In the genomic region with DNA sequence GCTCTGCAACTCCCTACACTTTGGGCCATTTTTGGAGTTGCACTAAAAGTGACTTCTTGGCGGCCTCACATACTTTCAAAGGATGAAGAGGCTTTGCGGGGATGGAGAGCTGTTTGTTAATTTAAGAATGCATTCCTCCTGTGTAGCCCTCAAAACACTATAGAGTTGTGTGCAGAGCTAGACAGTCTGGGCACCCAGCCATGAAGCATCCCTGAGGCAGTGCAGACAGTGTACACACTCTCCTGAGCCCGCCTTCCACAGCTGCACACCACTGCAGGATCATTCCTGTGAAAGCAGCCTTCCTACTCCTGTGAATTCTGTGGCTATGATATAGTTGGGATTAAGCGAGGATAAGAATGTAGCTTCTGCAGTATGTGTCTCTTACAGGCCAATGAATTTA, we compare ENCODE assay signal across 8 mouse cellular contexts. TPM values are rescaled to one million over a fixed set of nuclear protein-coding genes. Genes with fewer than 3 reads are reported as not detected.
DNase-seq lines count a peak whose midpoint lies in the region; ATAC-seq lines count a peak whose summit lies in the region.
"Had no signal": no experiment of that assay in that cellular context is flagged by ENCODE, and none has a peak within 500 bp of the region (broad histone marks: within the 10 kb centered on the region; RNA-seq: fewer than 3 reads in every experiment).

No protein-coding gene starts in this region.

- no peak for ATAC-seq in kidney, embryonic 14.5 days (ENCODE audit: low FRiP score, low TSS enrichment)
- ATAC-seq in forebrain, embryonic 15.5 days (replicated peaks) = no peak
- no peak for ATAC-seq in midbrain, embryonic 14.5 days (ENCODE audit: low FRiP score, low TSS enrichment)
- no peak for ATAC-seq in megakaryocyte, adult 5-6 weeks (ENCODE audit: poor library complexity, severe bottlenecking)

- H3K9ac ChIP-seq in kidney, embryonic 14.5 days (ENCODE audit: low read depth, low read length) = no peak overlapping the region
- H3K9ac ChIP-seq in forebrain, embryonic 15.5 days (replicated peaks) = no peak overlapping the region
- H3K9ac ChIP-seq in midbrain, embryonic 14.5 days (replicated peaks; ENCODE audit: low read length) = peak overlapping the region; percentile 37; the same call in 1 of the 2 replicates
- H3K9ac ChIP-seq: liver, embryonic 15.5 days had no signal

- H3K9me3 ChIP-seq in kidney, embryonic 14.5 days (ENCODE audit: control insufficient read depth, low read length) = no peaks in the 10 kb centered on the region
- H3K9me3 ChIP-seq in forebrain, embryonic 15.5 days = no peaks in the 10 kb centered on the region
- no peaks in the 10 kb centered on the region for H3K9me3 ChIP-seq in midbrain, embryonic 14.5 days (ENCODE audit: control insufficient read depth, low read length)
- H3K9me3 ChIP-seq: liver, embryonic 15.5 days had no signal

- no peak overlapping the region for H3K27ac ChIP-seq in kidney, embryonic 14.5 days (ENCODE audit: low read depth, low read length)
- peak overlapping the region; percentile 27 for H3K27ac ChIP-seq in forebrain, embryonic 15.5 days (replicated peaks)
- no peak overlapping the region; the same call in 1 of the 2 replicates for H3K27ac ChIP-seq in midbrain, embryonic 14.5 days (replicated peaks; ENCODE audit: low read depth, low read length)
- H3K27ac ChIP-seq: liver, embryonic 15.5 days had no signal

- DNase-seq in kidney, adult 18-20 months = peak; percentile 18
- DNase-seq in cerebellum, adult 8-10 months = peak; percentile 28
- peak; percentile 70 for DNase-seq in midbrain, embryonic 14.5 days
- DNase-seq in spleen, postnatal 4 days (ENCODE audit: low spot score in 2 of 2) = no peak

- H3K36me3 ChIP-seq in kidney, embryonic 14.5 days (ENCODE audit: control insufficient read depth, insufficient read depth, low read length) = no peaks in the 10 kb centered on the region
- H3K36me3 ChIP-seq in forebrain, embryonic 15.5 days = no peaks in the 10 kb centered on the region
- no peaks in the 10 kb centered on the region for H3K36me3 ChIP-seq in midbrain, embryonic 14.5 days (ENCODE audit: control insufficient read depth, insufficient read depth, low read length)
- H3K36me3 ChIP-seq: liver, embryonic 15.5 days had no signal

- peaks cover 22% of the 10 kb centered on the region for H3K4me1 ChIP-seq in kidney, embryonic 14.5 days (ENCODE audit: control insufficient read depth, insufficient read depth, low read length)
- peaks cover 45% of the 10 kb centered on the region for H3K4me1 ChIP-seq in forebrain, embryonic 15.5 days
- H3K4me1 ChIP-seq in midbrain, embryonic 14.5 days (ENCODE audit: control insufficient read depth, insufficient read depth, low read length) = peaks cover 33% of the 10 kb centered on the region

- no peaks in the 10 kb centered on the region for H3K27me3 ChIP-seq in kidney, embryonic 14.5 days (ENCODE audit: control insufficient read depth, insufficient read depth, low read length)
- no peaks in the 10 kb centered on the region for H3K27me3 ChIP-seq in forebrain, embryonic 15.5 days
- no peaks in the 10 kb centered on the region for H3K27me3 ChIP-seq in midbrain, embryonic 14.5 days (ENCODE audit: control insufficient read depth, insufficient read depth, low read length)

- H3K4me2 ChIP-seq in kidney, embryonic 14.5 days (replicated peaks; ENCODE audit: low read depth, low read length) = no peak overlapping the region
- H3K4me2 ChIP-seq in forebrain, embryonic 15.5 days (replicated peaks) = no peak overlapping the region; the same call in 1 of the 2 replicates
- H3K4me2 ChIP-seq in midbrain, embryonic 14.5 days (ENCODE audit: low read length) = peak overlapping the region; percentile 83
- H3K4me2 ChIP-seq: liver, embryonic 15.5 days had no signal

- 59% methylated on average over 4 of the region's 4 CpGs for WGBS in kidney, embryonic 14.5 days
- WGBS in forebrain, embryonic 15.5 days = 34% methylated on average over 4 of the region's 4 CpGs
- WGBS in midbrain, embryonic 14.5 days = 32% methylated on average over 4 of the region's 4 CpGs

- no peak overlapping the region for H3K4me3 ChIP-seq in kidney, embryonic 14.5 days (ENCODE audit: low read length)
- 0 out of 2 replicates have a peak overlapping the region, but pooled peaks have one; percentile 2 for H3K4me3 ChIP-seq in forebrain, embryonic 15.5 days
- peak overlapping the region; percentile 13 for H3K4me3 ChIP-seq in midbrain, embryonic 14.5 days (replicated peaks; ENCODE audit: low read depth, low read length)
- H3K4me3 ChIP-seq: liver, embryonic 15.5 days had no signal

RNA-seq across cellular contexts. Expression of a gene that starts 4.9 kb away (rescaled TPM):
- 11.5 and 13.2 TPM in 2 replicates for polyA plus RNA-seq in kidney, embryonic 14.5 days (2014; fragmentation: Nextera tagmentation; extraction: Ambion mirVana)
- 29.2 and 31.0 TPM in 2 replicates for polyA plus RNA-seq in forebrain, embryonic 15.5 days (2015; fragmentation: Nextera tagmentation; extraction: Ambion mirVana)
- polyA plus RNA-seq in midbrain, embryonic 14.5 days (2014; fragmentation: Nextera tagmentation; extraction: Ambion mirVana) = 34.0 and 35.1 TPM in 2 replicates
- 16.3 and 19.1 TPM in 2 replicates for total RNA-seq in megakaryocyte, adult 5-6 weeks (2015)
- 17.9 and 20.4 TPM in 2 replicates for total RNA-seq in megakaryocyte, adult 5-6 weeks (2017)

Comparison
In these comparisons a context has a peak if more than half of its experiments do, and no peak if none do; other contexts are left out.
1. DNase-seq: peak in kidney, adult 18-20 months (single experiment), cerebellum, adult 8-10 months (single experiment) and midbrain, embryonic 14.5 days (single experiment); none in spleen, postnatal 4 days (0 of 2).